Comparison of ENCODE assay signal across 26 mouse cellular contexts in the genomic region with DNA sequence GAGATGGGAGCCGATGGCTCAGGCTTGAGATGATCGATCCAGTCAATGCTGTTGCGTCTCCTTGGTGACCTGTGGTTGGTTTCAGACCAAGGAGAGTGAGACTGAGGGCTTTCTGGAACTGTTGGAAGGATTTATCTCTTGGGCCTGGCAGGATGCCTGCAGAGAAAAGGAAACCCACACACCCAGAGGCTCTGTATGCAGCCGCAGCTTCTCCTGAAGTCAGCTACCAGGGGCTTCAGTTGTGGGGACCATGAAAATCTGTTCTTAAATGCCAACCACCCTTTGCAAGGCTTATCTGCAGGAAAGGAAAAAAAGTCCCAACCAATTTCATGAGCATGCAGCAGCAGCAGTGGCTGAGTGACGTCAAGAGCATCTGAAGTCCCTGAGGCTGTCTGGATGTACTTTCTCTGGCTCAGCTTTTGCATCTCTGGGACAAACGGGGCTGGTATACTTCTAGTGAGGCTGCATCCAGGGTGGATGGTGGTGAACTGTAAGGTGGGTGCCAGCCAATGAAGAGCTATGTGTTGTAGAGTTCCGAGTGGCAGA. TPM values are rescaled to one million over a fixed set of nuclear protein-coding genes. Genes with fewer than 3 reads are reported as not detected.
"Had no signal": no experiment of that assay in that cellular context is flagged by ENCODE, and none has a peak within 500 bp of the region (broad histone marks: within the 10 kb centered on the region; RNA-seq: fewer than 3 reads in every experiment).

No protein-coding gene starts in this region.

- H3K36me3 ChIP-seq: kidney, embryonic 15.5 days; limb, embryonic 12.5 days; limb, embryonic 15.5 days; midbrain, embryonic 10.5 days; midbrain, embryonic 13.5 days; neural tube, embryonic 13.5 days had no signal

- ATAC-seq: liver, postnatal 0 days; lung, postnatal 0 days; midbrain, embryonic 13.5 days; midbrain, embryonic 16.5 days had no signal

- DNase-seq: kidney, adult 8-10 months; kidney, postnatal 10 days; kidney, postnatal 36 days; left cerebral cortex, postnatal 4 days; liver, postnatal 0 days; lung, embryonic 14.5 days; retina, postnatal 1 day; right cerebral cortex, postnatal 25 days; spleen, adult 18-20 months; thymus, adult 2 months; thymus, postnatal 14 days had no signal

- H3K9ac ChIP-seq: kidney, embryonic 15.5 days; limb, embryonic 12.5 days; limb, embryonic 15.5 days; liver, embryonic 14.5 days; liver, postnatal 0 days; lung, embryonic 14.5 days; midbrain, embryonic 13.5 days; neural tube, embryonic 13.5 days had no signal

- H3K27me3 ChIP-seq: kidney, embryonic 15.5 days; limb, embryonic 12.5 days; limb, embryonic 15.5 days; midbrain, embryonic 13.5 days; neural tube, embryonic 13.5 days had no signal

- H3K4me2 ChIP-seq: kidney, embryonic 15.5 days; limb, embryonic 12.5 days; limb, embryonic 15.5 days; liver, embryonic 11.5 days; lung, embryonic 14.5 days; midbrain, embryonic 13.5 days; neural tube, embryonic 13.5 days had no signal

- H3K27ac ChIP-seq: kidney, embryonic 15.5 days; limb, embryonic 12.5 days; limb, embryonic 15.5 days; liver, embryonic 14.5 days; macrophage; midbrain, embryonic 10.5 days; midbrain, embryonic 13.5 days; neural tube, embryonic 13.5 days; stomach, postnatal 0 days had no signal

- H3K4me1 ChIP-seq: kidney, embryonic 15.5 days; limb, embryonic 12.5 days; limb, embryonic 15.5 days; midbrain, embryonic 10.5 days; midbrain, embryonic 13.5 days; neural tube, embryonic 13.5 days had no signal

- H3K9me3 ChIP-seq: kidney, embryonic 15.5 days; limb, embryonic 12.5 days; limb, embryonic 15.5 days; megakaryocyte, embryonic 14.5 days; midbrain, embryonic 10.5 days; midbrain, embryonic 13.5 days; neural tube, embryonic 13.5 days had no signal

- H3K4me3 ChIP-seq: kidney, embryonic 15.5 days; limb, embryonic 12.5 days; limb, embryonic 15.5 days; megakaryocyte, embryonic 14.5 days; midbrain, embryonic 10.5 days; midbrain, embryonic 13.5 days; myocyte; neural tube, embryonic 13.5 days had no signal

RNA-seq across cellular contexts. Expression of a gene that starts 42.8 kb away (rescaled TPM):
- total RNA-seq: monocyte, adult 5-6 weeks had no signal
- polyA plus RNA-seq: macrophage, myocyte had no signal
